Mouse (Mus musculus) B cell, adult 2 months (primary cell): Measurements from ENCODE around the gene Pes1.

ENCODE experiments used
- DNase-seq, 2 experiments: peaks; one replicate each; pipeline ENCODE4 v3.0.0; 2022

Pes1 gene

DNA sequence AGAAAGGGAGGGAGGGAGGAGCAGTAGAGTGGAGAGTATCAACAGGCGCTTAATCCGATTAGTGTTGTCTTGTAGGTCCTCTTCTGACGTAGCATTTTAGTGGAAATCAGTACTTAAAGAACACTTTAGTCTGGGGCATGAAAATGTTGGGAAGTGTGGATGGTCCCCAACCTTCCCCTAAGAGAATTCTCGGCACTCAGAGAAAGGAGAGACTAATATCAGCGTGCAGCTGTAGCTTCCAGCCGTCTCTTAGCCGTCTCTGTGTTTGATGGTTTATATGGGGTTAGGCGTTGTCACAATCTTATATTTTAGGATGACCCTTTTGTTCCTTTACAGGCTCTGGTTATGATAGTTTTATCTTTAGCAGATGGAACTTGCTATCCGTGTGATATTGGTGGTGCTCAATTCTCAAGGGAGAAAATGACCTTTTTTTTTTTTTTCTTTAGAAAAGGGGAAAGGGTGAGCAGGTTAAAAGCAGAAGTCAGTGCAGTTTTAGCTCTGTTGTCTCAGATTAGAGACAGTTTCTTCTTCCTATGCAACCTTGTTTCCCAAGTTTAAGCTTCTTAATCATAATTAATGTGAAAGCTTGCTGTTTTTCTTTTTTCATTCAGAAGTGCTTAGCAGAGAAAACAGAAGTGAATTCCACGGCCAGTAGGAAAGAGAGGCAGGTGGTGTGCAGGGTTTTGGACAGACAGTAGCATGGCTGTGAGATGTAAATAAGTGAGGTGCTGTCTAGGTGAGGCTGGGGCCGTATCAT is 819 bp downstream of the Pes1 start:
- peak; percentile 27 to 29 for DNase-seq

DNA sequence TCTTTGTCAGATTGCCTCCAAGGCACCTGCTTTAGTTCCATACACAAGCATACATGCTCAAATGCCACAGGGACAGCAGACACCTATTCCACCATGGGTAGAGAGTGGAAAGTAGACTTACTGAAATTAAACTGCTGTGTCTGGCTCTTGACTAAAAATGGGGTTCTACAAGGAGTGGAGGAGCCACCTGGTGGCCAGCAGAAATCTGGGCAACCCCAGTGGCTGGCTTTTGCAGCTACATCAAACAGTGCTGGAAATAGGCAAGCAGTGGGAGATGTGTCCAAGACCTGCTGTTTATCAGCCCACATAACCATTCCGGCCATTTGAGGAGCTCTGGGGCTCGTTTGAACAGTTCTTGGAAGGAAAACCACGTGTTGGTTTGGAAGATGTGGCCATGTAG is 6.1 kb downstream of the Pes1 start:
- DNase-seq: no peak

DNA sequence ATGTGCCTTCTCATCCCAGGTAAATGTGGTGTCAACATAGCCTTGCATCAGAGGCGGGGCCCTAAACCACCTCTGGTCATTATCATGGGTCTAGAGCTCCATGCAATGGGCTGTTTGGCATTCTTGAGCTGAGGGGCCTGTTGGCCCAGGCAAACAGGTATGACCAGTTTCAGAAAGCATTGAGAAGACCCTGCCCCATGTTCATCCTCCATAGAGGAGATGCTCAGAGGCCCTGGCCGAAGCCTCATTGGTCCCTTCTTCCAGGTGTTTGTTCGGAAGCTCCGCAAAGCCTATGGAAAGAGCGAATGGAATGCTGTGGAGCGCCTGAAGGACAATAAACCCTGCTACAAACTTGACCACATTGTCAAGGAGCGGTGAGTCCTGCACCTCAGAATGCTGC is 6.6 kb downstream of the Pes1 start:
- no peak for DNase-seq

DNA sequence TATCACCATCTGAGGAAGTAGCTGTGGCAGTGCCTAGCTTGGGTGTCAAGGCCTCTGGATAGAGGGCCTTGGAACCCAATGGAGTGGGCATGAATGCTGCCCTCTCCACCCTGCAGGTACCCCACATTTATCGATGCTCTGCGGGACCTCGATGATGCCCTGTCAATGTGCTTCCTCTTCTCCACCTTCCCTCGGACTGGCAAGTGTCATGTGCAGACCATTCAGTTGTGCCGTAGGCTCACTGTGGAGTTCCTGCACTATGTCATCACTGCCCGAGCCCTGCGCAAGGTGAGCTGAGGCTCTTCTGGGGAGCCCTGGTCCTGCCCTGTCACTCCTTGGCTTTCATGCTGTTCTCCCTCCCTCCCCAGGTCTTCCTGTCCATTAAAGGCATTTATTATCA is 9.3 kb downstream of the Pes1 start:
- DNase-seq: no peak

DNA sequence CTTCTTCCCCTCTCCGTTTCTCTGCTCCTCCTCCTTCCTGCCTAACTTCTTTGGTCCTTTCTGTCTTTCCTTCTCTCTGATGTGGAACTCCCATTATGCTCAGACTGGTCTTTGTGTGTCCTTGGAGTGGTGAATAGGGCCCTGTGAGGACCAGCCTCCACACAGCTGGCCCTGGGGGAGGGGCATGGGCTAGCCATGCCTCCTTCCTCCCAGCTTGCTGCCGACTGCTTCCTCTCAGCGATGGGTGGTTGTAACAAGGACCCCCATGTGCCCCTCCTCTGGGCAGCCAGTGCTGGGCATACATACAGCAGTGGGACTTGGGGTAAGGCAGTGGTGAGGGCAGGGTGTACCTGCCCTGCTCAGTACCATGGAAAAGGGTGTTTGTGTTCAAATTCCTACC is 10.5 kb downstream of the Pes1 start:
- DNase-seq: no peak

DNA sequence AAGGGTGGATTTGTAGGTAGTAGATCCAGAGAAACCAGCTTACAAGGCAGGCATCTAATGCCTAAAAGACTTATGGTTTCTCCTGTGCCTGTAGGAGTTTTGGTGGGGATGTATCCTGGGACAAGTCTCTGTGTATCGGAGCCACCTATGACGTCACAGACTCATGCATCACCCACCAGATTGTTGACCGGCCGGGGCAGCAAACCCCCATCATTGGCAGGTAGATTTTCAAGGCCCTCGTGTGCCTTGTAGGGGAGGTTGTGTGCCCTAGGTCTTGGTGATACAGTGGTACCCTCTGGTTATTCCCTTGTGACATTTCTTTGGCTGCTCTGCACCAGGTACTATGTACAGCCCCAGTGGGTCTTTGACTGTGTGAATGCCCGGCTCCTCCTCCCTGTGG is 12.9 kb downstream of the Pes1 start, which contains the start of gene 4930556J24Rik:
4930556J24Rik (minus strand) TSS at position 101 of the 400 bp plus-strand sequence.
- no peak for DNase-seq

DNA sequence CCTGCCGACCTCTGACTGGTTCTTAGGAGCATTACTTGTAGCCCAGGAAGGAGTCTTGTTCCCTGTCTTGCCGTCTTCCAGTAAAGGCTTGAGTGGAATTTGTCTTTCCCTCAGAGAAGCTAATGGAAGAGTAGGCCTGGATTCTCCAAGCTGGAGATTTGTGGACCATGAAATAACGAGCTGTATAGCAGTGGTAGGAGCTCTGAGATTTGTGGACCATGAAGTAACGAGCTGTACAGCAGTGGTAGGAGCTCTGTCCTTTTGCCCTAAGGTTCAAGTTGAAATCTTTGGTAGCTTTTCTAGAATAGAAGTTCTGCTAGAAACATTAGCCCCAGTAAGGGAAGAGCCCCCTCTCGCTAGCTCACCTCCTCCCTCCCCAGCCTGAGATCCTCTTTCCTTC is 14.6 kb downstream of the Pes1 start:
- DNase-seq: no peak

DNA sequence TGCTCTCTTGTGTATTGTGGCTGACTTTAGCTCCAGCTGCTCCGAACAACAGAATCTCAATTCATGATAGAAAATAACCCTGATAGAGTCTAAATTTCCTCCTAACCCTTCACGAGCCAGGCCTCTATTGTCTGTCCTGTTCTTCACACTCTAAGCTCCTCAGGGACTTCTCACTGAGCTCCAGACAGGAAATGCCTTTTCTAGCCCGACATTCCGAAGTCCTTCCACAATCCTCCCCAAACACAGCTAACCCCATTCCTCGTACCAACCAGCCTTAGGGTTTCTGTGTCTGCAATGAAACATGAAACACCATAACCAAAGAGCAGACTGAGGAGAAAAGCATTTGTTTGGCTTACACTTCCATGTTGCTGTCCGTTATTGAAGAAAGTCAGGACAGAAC is 17.8 kb downstream of the Pes1 start:
- no peak for DNase-seq

DNA sequence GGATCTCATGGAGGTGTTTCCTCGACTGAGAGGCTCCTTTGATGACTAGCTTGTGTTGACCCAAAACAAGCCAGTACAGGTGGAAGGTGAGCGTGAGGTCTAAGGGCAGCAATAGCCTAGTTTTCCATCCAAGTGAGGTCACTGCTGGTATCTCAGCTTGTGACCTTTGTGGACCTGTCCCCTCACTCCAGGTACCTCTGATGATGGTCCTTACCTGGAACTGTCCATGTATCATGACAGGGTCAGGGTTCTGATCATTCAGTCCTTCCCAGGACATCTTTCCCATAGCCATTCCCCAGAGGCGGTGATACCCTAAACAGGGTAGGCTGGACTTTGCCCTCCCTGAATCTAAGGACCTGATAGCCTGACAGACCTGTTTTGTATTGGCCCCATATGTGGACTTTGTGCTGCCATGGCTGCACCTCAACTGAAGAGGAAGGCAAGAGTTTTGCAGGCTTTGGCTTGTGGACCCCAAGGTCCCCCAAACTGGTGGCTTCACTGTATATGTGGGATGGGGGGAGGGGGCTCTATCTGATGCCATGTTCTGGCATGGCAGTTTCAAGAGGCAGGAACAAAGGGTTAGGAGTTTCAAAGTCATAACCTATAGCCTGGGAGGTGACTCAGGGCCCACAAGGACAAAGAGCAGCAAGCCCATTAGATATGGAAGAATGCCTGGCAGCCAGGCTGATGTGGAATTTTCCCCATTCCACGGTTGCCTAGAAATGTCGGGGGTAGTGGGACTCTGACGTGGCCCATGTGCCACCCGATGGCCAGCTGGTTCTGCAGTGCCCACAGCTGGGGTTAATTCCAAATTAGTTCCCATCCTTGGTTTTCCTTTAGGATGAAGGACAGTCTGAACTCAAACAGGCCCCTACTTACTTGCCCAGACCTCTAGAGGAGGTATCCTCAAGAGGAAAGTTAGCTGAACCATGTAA is 18.8 kb downstream of the Pes1 start:
- DNase-seq: no peak

DNA sequence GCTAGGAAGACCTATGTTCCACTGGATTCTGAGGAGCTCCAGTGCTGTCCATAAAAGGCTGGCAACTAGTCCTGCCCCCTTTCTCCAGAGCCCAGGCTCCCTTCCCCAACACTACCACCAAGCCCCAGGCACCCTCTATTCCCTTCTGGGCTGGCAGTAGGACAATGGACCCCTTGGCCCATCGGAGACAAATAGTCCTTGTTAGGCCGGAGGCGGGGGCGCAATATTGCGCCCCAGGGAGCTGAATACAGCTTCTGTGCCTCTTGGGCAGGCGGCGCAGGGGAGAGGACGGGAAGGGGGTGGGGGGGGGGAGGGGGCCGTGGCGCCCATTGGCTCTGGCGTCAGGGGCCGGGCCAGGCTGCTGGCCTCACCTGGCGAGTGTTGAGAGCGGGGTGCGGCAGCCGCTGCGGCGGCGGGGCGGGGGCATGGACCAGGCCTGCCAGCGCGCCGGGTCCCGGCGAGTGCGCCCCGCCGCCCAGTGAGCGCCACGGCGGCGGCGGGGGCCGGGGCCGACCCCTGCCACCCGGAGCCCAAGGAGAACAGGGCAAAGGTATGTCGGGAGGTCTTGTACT is 19.6 kb downstream of the Pes1 start, which contains the start of gene Gal3st1:
Gal3st1 (plus strand) TSS at position 346 of the 572 bp plus-strand sequence.
- no peak for DNase-seq

DNA sequence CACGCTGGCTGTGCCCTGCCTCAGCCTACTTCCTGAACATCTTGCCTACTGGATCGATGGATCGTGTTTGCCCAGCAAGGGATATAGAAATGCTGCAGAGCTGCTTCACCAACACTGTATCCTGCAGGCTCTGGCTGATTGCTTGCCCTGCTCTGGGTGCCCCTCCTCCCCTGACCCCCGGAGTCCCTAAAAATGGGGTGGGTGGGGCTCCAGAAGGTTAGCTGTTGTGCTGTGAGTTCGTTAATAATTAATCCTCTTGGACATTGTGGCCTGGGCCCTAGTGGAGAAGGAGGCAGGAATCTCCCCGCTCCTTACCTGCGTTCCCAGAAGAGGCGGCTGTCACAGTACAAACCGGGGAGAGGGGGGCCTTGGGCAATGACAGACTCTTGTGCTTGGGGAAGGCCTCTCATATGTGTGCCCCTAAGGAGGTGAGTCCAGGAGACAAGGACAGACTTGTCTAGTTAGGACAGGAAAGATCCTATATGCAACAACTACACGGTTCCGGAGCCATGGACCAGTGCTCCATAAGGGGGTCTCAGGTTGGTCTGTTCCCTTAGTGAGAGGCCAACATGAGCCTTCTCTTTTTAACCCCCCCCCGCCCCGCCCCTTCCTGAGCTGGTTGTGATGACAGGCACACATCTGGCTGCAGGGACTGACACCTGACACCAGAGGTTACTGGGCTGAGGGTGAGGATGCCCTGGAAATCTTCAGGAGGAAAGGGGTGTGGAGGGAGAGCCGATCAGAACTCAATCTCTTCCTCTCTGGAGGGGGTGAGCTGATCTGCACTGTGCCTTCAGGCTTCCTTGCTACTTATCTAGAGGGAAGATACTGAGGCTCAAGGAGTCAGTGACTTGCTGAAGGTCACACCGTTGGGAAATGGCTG is 20.3 kb downstream of the Pes1 start:
- DNase-seq: no peak

DNA sequence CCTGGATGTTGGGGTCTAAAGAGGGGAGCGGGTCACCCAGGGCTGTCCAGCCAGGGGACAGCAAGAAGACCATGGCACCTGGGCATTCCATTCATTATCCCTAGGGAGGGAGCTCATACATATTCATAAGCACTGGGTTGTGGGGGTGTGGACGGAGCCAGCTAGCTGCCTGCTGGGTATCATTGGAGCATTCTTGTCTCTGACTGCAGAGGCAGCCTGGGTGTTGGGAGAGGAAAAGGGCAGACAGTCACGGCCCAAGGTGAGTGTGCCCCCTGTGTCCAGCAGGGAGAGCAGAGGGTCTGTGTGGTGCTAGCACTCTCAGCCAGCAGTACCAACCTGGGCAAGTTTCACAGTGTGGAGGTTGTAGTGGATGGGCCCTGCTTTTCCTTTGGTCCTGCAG is 26.0 kb downstream of the Pes1 start:
- DNase-seq: no peak

DNA sequence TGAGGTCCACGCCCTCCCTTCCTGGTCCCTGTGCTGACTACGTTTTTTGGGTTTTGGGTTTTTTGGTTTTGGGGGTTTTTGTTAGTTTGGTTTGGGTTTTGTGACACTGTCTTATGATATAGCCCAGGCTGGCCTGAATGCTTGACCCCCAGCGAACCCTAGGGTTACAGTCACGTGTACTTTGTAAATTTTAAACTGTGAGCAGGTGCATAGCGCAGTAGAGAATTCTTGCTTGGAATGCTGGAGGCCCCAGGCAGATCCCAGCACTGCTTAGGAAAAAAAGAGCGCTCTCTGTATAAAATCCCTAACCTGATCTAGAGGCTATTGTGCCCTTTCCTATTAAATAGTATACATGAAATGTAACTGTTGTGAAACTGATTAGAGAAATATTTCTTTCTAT is 29.4 kb downstream of the Pes1 start:
- no peak for DNase-seq

DNA sequence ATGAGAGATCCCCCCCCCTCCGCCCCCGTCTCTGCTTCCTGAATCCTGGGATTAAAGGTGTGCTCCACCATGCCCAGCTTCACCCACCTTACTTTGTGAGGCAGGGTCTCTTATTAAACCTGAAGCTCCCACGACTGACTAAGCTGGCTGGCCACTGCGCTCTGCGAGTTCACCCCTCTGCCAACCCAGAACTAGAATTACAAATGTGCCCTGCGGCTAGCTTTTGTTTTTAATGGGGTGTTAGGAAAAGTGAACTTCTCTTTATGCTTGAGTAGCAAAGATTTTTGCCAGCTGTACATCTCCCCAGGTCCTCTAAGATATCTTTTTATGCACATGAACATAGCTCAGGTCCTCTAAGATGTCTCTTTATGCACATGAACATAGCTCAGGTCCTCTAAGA is 30.1 kb downstream of the Pes1 start:
- no peak for DNase-seq

DNA sequence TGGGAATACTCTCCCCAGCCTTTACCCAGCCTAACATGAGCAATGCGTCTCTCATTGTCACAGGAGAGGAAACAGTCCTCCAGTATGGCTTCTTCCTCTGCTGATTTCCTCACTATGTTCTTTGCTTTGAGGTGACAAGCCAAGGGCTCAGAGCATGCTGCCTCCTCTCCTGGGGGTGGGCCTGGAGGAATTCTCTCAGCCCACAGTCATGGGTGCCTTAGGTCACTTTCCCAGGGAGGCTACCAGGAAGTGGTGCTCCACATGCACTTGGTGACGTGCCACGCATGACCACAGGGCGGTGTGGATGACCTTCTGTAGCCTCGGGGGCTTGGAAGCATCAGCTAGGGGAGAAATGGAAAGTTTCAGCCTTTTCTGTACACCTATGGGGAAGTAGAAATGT is 31.7 kb downstream of the Pes1 start:
- DNase-seq: no peak

DNA sequence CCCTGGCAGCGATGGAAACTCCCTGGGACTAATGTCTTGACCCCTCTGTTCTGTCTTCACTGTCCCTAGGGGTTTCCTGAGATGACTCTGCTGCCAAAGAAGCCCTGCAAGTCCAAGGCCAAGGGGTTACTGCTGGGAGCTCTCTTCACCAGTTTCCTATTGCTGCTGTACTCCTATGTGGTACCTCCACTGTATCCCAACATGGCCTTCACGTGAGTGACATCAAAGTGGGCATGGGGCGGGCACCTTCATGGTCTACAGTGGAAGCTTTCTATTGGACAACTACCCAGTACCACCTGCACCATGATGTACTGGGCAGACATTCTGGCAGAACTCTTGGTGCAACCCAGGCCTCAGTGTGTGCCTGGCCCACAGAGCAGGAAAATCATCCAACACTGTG is 33.1 kb downstream of the Pes1 start:
- no peak for DNase-seq

DNA sequence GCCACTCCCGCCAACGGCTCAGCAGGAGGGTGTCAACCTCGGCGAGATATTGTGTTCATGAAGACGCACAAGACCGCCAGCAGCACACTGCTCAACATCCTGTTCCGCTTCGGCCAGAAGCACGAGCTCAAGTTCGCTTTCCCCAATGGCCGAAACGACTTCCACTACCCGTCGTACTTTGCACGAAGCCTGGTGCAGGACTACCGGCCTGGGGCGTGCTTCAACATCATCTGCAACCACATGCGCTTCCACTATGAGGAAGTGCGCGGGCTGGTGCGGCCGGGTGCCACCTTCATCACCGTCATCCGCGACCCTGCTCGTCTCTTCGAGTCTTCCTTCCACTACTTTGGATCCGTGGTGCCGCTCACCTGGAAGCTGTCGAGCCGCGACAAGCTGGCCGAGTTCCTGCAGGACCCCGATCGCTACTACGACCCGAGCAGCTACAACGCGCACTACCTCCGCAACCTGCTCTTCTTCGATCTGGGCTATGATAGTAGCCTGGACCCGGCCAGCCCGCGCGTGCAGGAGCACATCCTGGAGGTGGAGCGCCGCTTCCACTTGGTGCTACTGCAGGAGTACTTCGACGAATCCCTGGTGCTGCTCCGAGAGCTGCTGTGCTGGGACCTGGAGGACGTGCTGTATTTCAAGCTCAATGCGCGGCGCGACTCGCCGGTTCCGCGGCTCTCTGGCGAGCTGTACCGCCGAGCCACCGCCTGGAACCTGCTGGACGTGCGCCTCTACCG is 34.4 kb downstream of the Pes1 start:
- DNase-seq: peak; percentile 29 to 32

DNA sequence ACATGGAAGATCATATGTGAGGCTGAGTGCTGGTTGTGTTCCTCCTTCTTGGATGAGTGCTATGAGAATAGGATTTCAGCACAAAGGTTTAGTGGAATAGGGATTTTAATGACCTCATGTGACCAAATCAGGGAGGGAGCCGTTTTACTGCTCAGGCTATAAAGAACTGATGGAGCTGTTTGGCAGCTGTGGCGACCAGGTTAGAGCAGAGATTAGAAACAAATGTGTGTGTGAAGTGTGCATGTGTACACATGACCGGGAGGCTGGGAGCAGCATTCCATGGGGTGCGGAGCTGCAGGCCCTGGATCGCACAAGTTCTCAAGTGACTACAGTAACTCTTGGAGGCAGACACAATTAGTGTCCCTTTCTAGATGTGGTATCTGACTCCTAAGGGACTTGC is 35.8 kb downstream of the Pes1 start:
- no peak for DNase-seq

DNA sequence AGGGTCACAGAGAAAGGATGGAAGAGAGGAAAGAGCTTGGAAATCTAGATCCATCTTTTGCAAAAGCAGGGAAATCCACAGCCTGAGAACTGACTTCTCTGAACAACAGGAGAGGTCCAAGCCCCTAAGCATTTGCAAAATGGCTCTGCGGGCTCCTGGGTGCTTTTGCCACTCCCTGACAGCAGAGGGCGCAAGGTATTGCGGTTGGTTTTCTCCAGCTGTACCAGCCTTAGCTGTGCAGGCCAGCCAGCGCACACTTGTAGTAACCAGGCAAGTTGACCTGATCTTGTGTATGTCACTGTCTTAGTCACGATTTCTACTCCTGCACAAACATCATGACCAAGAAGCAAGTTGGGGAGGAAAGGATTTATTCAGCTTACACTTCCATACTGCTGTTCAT is 37.8 kb downstream of the Pes1 start:
- DNase-seq: peak; percentile 72 to 73

DNA sequence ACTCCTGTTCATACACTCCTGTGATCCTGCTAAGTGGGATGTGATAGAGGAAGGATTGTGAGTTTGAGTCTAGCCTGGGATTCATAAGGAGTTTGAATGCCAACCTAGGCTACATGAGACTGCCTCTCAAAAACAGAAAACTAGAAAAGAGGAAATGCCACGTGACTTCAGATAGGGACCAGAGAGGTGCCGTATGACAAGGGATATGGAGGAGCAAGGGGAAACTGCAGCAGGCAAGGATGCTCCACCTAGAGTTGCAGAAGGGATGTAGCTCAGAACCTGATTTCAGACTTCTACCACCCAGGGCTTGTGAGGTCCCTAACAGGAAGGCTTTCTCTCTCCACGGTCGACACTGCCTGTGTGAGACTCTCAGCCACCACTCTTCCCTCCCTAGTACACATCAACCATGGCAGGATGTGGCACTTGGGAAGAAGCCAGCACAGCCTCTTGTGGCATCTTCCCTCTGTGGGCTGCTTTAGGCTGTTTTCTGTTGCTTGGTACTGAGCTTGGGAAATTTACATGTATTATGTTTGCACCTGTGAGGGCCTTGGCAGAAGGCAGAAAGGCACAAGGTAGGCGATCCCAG is 41.5 kb downstream of the Pes1 start:
- DNase-seq: no peak

DNA sequence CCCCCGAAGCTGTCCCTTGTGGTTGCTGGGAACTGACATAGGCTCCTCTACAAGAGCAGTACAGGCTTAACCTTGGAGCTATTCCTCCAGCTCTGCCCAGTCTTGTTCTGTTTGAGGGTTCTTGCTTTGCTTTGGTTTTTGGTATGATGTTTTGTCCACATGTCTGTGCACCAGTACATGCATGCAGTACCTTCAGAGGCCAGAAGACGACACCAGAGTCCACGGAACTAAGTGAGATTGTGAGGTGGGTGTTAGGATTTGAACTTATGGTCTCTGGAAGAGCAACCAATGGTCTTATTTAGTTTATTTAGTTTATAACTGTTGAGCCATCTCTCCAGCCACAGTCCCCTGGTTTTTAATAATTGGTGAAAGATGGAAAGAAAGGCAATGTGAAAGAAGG is 42.7 kb downstream of the Pes1 start:
- no peak for DNase-seq

DNA sequence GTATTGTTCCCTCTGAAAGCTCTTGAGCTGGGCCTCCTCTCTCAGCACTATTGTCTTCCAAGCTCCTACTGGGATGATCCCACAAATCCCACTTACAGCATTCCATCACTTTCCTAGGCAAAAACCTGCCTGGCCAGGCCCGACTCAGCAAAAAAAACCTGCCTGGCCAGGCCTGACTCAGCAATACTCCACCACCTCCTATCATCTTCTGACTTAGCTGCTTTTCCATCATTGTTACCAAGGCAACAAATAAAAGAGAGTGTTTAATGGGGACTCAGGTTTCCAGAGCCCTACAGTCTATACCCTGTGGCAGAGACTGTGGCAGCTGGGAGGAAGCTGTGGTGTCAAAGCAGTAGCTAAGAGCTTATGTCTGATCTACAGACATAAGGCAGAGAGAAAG is 48.8 kb downstream of the Pes1 start:
- no peak for DNase-seq
